Mouse (Mus musculus) retina, embryonic 14.5 days (tissue): ENCODE results near the gene Tff2.

Experiments used
- DNase-seq: peaks from one replicate; pipeline ENCODE4 v3.0.0-alpha.2; 2015; ENCODE audit warnings: low spot score

Tff2 gene

DNA sequence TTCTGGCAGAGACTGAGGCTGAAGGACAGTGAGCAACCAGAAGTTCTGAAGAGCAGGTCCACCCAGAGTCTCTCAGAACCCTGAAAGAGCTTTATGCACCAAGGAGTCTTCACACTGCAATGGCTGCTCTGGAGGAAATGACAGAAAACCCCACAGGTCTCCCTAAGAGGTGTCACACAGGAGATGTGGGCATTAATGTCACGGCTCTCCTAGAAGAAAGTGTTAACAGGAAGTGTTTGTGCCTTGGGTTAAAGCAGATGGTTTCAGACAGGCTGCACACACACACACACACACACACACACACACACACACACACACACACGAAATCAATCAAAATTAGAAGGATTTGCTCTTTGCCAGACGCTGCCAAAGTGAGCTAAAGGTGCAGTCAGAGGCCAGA is 7.8 kb downstream of the Tff2 start:
- no peak for DNase-seq

DNA sequence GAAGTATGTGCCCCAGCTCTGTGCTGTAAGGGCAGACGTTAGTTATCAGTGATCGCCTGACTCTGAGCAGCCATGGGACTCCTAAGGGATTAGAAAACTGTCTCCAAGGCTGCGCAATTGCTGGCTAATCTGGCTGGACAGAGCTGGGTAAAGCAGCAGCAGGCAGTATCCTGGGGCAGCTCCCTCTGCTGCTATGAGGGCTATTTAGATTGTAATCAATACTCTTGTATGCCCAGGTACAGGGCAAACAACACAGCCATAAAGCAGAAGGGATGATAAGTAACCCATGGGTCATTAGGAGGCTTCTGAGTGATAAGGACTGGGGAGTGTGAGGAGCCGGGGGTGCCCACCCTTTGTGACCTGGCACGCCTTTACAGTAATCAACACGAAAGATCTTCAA is 9.2 kb downstream of the Tff2 start:
- no peak for DNase-seq

DNA sequence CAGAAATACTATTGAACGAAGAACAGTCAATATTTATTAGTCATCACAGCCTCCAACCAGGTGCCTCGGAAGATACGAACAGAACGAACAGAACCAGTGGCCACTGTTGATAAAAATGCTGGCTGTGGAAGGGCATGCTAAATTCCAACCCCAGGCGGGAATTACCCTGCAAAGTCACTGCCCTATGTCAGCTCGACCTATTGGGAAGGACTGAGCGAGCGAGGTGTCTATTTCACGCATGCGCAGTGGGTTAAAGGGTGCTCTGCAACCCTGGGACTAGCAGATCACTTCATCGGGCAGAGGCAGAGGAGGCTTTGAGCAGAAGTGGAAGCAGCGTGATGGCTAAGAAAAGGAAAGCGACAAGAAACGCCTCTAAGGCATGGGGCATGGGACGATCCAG is 10.3 kb downstream of the Tff2 start:
- DNase-seq = no peak

DNA sequence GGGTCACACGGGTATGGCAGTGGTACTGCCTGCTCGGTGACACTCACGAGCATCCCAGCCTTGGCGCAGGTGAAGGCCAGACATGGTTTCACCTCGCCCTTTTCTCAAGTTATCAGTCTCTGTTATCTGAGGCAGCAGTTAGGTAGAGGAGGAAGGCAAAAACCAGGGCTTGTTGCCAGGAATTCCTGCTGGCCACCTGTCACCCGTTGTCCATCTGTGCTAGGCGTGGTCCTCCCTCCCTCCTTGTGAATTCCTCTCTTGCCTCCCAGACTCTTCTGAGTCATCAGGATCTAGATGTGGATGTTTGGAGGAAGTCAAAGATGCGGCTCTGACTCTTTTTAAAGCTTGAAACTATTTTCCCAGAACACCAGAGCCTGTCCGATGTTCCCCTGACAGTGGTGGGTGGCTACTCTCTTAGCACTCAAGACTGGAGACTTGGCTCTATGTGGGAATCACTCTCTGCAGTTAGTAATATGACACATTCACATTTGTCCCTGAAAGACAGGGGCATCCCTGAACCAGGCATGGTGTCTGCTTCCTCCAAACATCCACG is 12.7 kb downstream of the Tff2 start:
- peak; percentile 30 for DNase-seq

DNA sequence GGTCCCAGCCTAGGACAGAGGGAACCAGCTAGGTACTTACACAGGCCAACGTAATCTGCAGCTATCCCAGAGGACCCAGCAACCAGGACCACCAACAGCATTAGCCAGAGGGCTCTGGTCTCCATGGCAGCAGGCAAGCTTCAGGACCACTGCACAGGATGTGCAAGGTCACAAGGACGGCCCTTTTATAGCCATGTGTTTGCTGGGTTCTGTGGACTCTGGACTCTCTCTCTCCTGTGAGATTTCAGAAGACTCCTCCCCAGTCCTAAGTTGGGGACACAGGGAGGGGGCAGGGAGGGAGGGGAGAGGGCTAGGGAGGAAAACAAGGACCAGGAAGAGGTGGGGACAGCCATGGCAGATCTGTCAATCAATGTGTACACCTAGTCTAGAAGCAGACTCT is 14.6 kb downstream of the Tff2 start, which contains the start of gene Tff3:
TSS of gene Tff3 (minus strand) at position 195 of the 400 bp plus-strand sequence.
- peak; percentile 37 for DNase-seq

DNA sequence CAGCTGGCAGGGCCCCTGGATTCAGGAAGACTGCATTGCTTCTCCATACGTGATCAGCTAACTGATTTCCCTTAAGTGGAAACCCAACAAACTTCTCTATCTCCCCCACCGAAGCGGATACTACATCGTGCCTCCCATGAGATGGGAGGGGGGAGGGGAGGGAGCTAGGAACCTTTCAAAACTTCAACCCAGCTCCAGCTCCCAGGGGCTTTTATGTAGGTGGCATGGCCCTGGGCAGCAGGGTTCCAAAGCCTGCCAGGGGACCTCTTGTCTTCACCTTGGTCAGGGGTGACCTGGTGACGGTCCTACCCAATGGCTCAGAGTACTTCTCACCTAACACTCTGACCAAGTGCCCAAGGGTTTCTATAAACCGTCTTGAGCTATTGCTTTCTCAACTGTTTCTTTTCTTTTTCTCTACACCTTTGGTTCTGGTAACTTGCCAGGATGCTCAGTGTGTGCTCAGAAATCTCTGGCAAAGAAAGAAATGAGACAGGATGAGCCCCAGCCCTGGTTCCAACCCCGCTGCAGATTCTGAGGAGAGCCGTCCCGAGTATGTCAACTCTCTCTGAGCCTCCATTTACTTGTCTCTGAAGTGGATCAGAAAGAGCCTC is 15.3 kb downstream of the Tff2 start:
- DNase-seq = no peak

DNA sequence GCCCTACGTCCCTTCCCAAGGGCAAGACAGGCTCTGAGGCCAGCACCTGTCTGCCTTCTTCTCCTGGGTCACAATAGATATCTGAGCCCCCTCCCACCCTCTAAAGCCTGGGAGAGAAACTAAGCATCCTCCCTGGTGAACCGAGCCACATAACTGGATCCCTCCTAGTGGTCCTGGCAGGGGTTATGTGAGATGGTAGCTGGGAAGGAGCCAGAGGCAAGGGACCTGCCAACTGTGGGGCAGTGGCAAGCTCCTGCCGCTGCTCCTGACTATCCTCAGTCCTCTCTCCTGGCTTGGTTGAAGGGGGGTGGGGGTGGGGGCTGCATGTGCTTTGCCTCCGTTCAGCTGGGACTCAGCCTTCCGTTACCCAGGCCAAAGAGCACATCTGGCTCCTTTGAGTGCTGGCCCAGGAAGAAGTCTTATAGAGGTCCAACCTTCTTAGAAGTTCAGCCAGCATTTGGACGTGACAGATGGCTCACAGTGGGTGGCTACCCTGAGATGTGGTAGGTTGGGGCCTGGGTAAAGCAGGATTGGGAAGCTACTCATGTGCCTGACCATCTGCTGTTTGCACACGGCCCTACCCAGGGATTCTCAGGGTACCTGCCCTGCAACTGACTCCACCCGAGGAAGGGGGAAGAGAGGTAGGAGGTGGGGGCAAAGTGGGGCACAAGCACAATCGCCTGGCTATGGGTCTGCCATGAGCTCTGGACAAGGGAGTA is 18.4 kb downstream of the Tff2 start:
- peak; percentile 68 for DNase-seq

DNA sequence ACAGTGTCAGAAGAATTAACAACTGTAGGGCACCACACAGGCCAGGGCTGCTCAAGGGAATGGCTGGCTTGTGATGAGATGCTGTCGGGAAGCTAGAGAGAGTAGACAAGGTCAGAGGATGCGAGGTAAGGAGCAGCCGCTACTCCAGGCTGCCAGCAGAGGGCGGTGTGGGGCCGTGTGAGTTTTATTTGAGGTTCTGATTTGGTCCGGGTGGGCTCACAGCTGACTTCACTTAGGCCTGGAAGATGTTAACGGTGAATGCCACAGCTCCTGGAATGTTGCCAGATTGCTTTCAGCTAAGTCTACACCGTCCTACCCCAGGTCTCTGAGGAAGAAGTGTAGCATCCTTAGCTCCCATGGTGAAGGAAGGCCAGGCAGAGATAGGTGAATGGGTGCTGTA is 22.1 kb downstream of the Tff2 start:
- peak; percentile 68 for DNase-seq

DNA sequence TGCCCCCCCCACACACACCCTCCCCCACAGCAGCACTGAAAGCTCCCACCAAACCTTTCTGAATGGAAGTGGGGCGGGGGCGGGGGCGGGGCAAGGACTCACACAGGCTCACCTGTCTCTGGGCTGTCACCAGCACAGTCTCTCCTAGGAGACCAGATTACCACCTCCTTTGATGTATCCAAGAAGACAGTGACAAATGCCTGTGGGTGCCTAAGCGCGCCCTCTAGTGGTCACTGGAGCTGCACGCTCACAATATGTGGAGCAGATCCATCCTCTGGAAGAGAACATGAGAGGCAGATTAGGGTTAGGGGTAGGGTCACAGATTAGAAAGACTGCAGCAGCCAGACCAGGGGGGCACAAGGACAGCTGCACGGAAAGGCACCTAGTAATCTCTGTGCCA is 24.7 kb downstream of the Tff2 start:
- DNase-seq = peak; percentile 89

DNA sequence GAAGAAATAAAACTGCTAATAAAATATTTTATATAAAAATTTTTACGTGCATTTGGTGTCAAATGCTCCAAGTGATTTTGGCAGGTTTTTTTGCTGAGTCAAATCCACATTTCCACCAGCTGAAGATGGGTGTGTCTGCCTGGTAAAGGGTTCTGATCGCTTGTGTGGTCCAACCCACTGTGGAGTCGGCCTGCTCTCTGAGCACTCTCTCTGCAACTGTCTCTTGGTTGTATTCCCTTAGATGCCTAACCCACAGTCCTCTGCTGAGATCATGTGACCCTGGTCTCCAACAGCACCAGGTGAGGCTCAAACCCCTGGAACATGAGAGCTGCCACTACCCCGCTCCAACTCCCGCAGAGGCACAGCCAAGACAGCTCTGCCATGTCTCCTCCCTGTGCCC is 26.1 kb downstream of the Tff2 start:
- no peak for DNase-seq

DNA sequence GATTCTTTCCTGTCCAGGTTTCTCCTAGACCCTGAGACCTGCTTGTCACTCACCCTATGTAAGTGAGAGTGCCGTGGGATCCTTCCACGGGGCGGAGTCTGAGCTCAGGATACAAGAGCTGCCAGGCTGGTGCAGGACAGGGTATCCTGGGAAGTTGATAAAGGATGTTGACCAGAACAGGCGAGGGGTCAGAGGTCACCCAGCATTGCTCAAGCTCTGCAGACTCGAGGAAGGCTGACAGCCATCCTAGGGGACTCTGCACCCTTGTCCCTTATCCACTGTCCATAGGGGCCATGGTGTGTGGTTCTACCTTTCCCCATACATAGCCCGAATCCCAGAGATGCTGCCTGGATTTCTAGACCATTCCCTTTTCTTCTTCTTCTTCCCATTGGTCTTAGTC is 28.0 kb downstream of the Tff2 start:
- DNase-seq = no peak

DNA sequence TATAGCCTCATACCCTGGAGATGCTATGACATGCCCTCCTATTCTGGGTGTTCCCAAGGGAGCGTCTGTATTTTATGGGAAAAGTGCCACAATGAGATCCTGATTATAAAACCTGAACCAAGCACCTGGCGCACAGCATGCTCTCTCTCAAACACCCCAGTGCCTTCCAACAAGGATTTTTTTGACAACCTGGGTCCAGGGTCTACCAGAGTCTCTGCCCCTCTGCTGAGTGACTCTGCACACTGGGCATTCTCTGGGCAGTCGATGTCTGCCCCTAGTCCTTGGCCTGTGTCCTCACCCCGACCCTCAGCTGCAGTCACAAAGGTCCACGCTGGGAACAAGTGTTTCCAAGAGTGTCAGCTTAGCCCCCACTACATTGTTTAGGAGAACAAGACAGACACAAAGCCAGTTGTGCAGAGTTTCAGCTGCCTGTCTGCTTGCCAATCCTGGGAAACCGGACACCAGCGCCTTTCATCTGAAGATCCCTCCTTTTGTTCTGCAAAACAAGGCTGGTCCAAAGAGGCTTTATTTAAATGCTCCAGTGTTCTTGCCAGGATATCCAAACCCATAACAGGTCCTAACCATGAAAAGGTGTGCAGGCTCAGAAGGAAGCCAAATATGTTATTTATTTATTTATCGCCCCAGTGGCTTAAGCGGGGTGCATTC is 30.8 kb downstream of the Tff2 start:
- DNase-seq = no peak

DNA sequence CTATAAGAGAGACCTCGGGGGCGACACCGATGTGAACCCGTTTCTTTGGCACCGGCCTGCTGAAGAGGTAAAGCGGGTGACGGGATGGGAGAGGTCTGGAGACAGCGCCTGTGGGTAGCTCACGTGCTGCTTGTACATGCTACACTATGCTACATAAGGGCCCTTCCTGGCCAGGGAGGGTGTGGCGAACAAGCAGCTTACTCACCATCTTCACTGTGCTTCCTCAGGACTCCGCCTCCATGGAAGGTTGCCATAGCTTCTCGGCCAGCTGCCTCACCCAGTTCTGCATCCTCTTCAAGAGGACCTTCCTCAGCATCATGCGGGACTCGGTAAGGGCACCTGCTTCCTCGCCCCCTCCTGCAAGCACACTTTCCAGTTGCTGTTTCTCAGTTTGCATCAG is 35.7 kb downstream of the Tff2 start:
- DNase-seq = no peak

DNA sequence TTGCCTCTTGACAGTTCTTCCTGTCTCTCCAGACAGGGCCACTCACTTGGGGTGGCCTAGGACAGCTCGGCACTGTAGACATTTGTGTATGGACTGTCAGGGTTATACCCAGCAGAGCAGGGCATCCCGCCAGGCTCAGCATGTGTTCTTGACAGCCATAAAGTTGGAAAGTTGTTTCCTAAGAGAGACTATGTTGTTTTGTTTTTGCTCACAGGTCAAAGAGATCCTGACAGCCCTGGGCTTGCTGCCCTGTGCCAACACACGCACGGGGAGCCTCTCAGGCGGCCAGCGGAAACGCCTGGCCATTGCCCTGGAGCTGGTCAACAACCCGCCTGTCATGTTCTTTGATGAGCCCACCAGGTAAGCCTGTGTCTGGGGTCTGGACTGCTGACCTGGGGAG is 40.3 kb downstream of the Tff2 start:
- no peak for DNase-seq

DNA sequence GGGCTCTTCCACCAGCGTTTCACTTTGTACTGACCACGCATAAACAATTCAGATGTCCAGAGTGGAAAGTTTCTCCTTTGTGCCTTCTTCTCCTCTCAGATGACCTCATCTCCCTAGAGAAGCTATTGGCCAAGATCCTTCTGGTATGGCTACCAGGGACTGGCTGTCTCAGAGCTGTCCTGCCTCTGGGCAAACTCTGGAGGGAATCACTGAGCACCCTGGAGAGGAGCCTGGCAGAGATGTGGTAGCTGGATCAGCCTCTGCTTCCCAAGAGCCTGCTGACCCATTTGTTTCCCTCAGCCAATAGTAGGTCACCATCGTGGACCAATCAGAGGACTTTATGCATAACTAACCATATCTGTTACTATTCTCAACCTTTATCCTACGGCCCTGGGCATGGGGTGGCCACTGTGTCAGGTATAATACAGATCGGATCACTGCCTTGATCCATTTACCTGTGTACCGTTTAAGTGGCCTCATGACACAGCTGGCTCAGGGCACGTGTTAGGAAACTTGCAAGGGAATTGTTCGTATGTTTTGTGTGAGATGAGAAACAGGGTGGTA is 41.0 kb downstream of the Tff2 start:
- no peak for DNase-seq

DNA sequence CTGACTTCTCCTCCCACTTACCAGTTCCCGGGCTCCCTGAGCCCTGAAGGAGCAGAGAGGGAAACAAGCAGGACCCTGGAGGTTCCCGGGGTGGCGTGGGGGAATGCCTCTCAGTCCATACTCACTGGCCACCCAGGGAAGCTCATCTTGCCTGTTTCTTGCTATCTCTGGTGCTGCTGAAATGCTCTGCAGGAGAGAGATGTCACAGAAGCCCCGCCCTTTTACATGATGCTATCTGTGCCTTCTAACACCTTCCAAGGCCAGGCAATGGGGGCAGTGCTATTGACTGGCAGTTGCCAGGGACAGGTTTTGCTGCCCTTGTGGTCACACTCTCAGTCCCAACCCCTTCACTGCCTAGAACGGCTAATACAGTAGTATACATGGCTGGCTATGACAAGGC is 45.3 kb downstream of the Tff2 start:
- no peak for DNase-seq

DNA sequence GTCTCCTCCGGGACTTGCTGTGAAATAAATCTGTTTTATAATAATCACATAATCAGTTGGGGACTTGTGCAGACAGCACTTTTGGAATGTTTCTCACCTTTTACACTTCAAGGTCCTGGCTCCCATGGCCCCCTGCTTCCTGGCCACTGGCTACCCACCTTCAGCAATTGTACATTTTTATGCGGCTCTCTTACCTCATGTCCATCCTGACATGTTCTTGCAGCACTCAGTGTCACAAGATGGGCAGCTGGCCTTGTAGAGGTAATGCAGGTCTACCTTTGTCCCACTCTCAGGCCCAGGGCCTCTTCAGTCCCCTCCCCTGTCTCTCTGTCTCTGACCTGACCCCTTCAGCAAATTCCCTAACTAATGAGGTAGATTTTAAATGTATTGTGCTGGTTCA is 47.2 kb downstream of the Tff2 start:
- no peak for DNase-seq

DNA sequence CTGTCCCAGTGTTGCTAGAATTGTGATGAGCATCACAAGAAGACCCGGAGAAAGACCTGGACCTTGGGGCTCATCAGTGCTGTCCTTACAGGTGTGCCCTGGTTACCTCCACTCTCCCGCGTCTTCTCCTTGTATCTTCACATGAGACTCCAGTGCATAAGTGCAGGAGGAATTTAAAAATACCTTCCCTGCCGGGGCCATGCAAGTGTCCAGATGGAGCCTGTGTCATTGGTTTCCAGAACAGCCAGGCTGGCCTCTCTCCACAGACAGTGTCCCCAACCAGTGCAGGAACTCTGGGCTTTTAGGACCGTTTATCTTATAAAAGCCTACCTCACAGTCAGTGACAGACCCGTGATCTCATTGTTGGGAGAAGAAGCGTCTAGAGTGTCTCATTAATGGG is 48.5 kb downstream of the Tff2 start:
- DNase-seq = no peak

DNA sequence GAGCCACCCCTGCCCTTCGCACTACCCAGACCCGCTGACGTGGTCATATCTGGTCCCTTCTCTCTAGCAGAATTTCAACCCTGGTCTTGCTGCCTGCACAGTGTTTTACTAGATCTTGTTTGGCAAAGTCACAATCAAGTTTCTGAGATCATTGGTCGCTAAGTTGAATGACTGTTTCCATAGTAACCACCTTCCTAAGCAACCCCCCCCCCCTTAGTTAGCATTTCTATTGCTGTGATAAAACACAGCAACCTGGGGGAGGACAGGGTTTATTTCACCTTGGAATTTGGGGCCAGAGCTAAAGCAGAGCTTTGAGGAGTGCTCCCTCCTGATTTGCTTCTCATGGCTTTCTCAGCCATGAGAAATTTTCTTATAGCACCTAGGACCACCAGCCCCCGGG is 49.3 kb downstream of the Tff2 start:
- no peak for DNase-seq
